Mouse (Mus musculus) embryonic facial prominence, embryonic 12.5 days (tissue): ENCODE measurements around the gene Olfr774. TPM values are rescaled to one million over a fixed set of nuclear protein-coding genes. Genes with fewer than 3 reads are reported as not detected.
"Not testable (repeated sequence)": the region's sequence is repeated elsewhere in the genome, so short reads cannot be mapped to it uniquely, and the experiment has no call there.

Source experiments
- ATAC-seq: fragments of 200-750 bp; cut with Nextera tagmentation; 2 replicates; pipeline ENCODE4 v1.8.0; 2017; ENCODE audit not compliant: insufficient number of reproducible peaks, insufficient read depth, low FRiP score, low TSS enrichment
- H3K27ac ChIP-seq: fragments of 300-500 bp; sonication (generic); 2 replicates; pipeline ENCODE4 v1.5.1; 2016; ENCODE audit warnings: mild to moderate bottlenecking
- H3K27me3 ChIP-seq: fragments of 300-500 bp; sonication (generic); 2 replicates; pipeline ENCODE4 v1.6.1; 2016; ENCODE audit warnings: mild to moderate bottlenecking, moderate library complexity
- H3K36me3 ChIP-seq: fragments of 300-500 bp; sonication (generic); 2 replicates; pipeline ENCODE4 v1.6.1; 2016; ENCODE audit warnings: mild to moderate bottlenecking
- H3K4me1 ChIP-seq: fragments of 300-500 bp; sonication (generic); 2 replicates; pipeline ENCODE4 v1.6.1; 2016
- H3K4me2 ChIP-seq: fragments of 300-500 bp; sonication (generic); replicated peaks from 2 replicates; pipeline ENCODE4 v1.6.1; 2016; ENCODE audit warnings: mild to moderate bottlenecking, moderate library complexity
- H3K4me3 ChIP-seq: fragments of 300-500 bp; sonication (generic); 2 replicates; pipeline ENCODE4 v1.5.1; 2016; ENCODE audit warnings: mild to moderate bottlenecking
- H3K9ac ChIP-seq: fragments of 300-500 bp; sonication (generic); 2 replicates; pipeline ENCODE4 v1.6.1; 2016; ENCODE audit warnings: mild to moderate bottlenecking, moderate library complexity
- H3K9me3 ChIP-seq: fragments of 300-500 bp; sonication (generic); 2 replicates; pipeline ENCODE4 v1.6.1; 2016; ENCODE audit warnings: mild to moderate bottlenecking, moderate library complexity
- WGBS: fragments of 180-500 bp; shearing (Covaris S2); methylation state at CpG from one replicate; pipeline ENCODE4 v1.1.7; 2016; 5-methylcytosine and 5-hydroxymethylcytosine counted together
- polyA plus RNA-seq: library from polyadenylated mRNA; unstranded; fragments of >200 nt; fragmentation: Nextera tagmentation; extraction: Ambion mirVana; gene quantifications from 2 replicates; pipeline ENCODE4 v1.2.1, GENCODE M21; 2016

Olfr774 gene
- not detected in 2 replicates for polyA plus RNA-seq

DNA sequence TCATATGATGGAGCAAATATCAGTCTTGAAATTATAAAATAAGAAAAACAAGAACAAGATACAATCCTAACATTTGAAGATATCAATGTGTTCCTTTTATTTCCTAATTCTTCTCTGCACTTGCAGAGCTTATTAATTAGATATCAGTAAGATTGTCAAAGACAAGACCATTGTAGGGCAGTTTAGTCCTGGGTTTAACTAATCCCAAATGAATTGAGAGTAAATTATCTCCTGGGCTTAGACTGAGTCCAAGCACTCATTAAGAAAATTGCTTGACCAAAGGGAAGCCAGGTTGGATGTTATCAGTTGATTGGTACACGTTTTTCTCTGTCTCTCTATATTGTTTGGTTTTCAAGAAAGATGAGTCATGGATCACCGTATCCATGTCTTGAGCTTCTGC, at the start of gene Olfr774:
TSS of gene Olfr774 (plus strand) at position 301 of the 400 bp plus-strand sequence.
- no peaks in the 10 kb centered on the region for H3K27me3 ChIP-seq
- H3K36me3 ChIP-seq: no peaks in the 10 kb centered on the region
- H3K4me1 ChIP-seq: no peaks in the 10 kb centered on the region
- 60% methylated on average over 2 of the region's 2 CpGs for WGBS
- no peak within 1 kb of the TSS for H3K4me3 ChIP-seq
- H3K9ac ChIP-seq: no peak within 1 kb of the TSS
- H3K9me3 ChIP-seq: no peaks in the 10 kb centered on the region
- ATAC-seq: no peak
- H3K4me2 ChIP-seq: no peak within 1 kb of the TSS
- no peak within 1 kb of the TSS for H3K27ac ChIP-seq

DNA sequence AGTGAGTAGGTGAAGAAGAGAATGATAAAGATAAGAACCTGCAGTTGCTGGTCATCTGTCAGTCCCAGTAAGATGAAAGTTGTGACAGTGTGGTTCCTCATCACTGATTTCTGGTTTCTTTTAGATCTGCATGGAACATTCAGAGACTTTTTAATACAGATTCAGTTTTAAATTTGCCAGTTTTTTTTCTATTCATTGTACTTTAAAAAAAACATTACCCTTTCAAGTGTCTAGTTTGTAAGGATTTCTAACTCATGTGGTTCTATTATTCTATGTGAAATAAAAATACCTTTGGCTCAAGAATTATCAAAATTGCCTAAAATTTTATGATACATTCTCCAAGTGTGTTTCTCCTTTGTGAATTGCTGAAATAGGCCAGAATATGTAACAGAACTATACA, 48.7 kb upstream of the Olfr774 start, which contains the start of gene Olfr773:
TSS of gene Olfr773 (minus strand) at position 101 of the 400 bp plus-strand sequence.
- ATAC-seq, H3K27me3 ChIP-seq, H3K4me2 ChIP-seq: not testable (repeated sequence)

DNA sequence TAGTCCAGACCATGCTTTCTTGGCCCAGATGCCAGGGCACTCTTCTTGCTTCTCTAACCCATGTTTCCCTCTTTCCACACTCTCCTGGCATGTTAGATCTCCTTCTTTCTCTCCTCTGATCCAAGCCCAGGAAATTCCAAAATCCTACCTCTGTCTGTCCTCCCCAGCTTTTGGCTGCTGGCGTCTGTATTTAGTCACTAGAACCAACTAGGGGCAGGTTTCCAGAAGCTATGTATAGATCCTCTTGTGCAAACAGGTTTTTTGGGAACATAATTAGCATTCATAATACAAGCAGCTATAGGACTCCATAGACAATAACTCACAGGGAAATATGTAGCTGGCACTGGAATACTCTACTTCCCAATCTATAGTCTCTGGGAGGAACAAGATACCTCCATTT, 5.3 kb upstream of the Olfr774 start:
- Histone ChIP-seq H3K4me2 (no peak overlapping the region), H3K27ac (no peak overlapping the region), H3K36me3 (no peaks in the 10 kb centered on the region), H3K4me3 (no peak overlapping the region), H3K9ac (no peak overlapping the region), H3K4me1 (no peaks in the 10 kb centered on the region), H3K9me3 (no peaks in the 10 kb centered on the region), H3K27me3 (no peaks in the 10 kb centered on the region)
- 78% methylated on average over 1 of the region's 1 CpGs for WGBS
- no peak for ATAC-seq

More for the DNA sequence above, 48.7 kb upstream of the Olfr774 start, which contains the start of gene Olfr773:
- H3K36me3 ChIP-seq, H3K4me1 ChIP-seq, H3K9ac ChIP-seq, H3K27ac ChIP-seq, H3K4me3 ChIP-seq, H3K9me3 ChIP-seq: not testable (repeated sequence)

DNA sequence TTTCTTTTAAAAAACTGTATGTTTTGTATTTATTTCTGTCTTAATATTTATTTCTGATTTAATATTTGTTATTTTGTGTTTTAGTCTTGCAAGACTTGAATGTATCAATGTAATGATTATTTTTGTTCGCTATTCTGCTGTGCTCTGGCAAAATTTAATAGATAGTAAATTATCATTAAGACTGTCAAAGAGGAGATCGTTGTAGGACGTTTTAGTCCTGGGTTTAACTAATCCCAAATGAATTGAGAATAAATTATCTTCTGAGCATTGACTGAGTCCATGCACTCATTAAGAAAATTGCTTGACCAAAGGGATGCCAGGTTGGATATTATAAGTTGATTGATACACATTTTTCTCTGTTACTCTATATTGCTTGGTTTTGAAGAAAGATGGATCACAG, 12.1 kb downstream of the Olfr774 start, which contains the start of gene Olfr775:
TSS of gene Olfr775 (plus strand) at position 301 of the 400 bp plus-strand sequence.
- Histone ChIP-seq H3K9ac (no peak within 1 kb of the TSS), H3K4me3 (no peak within 1 kb of the TSS), H3K4me2 (no peak within 1 kb of the TSS), H3K4me1 (no peaks in the 10 kb centered on the region), H3K27me3 (no peaks in the 10 kb centered on the region), H3K9me3 (no peaks in the 10 kb centered on the region), H3K27ac (no peak within 1 kb of the TSS), H3K36me3 (no peaks in the 10 kb centered on the region)
- no peak for ATAC-seq
- WGBS: 75% methylated on average over 3 of the region's 3 CpGs

DNA sequence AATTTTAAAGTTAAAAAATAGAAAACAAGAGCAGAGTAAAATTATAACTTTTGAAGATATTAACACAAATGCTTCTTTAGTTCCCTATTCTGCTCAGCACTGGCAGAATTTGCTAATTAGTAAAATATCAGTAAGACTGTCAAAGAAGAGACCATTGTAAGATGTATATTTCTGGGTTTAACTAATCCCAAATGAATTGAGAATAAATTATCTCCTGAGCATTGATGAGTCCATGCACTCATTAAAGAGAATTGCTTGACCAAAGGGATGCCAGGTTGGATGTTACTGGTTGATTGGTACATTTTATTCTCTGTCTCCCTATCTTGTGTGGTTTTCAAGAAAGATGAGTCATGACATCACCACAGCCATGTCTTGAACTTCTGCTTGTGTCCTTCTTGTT, 22.8 kb downstream of the Olfr774 start, which contains the start of gene Olfr776:
TSS of gene Olfr776 (plus strand) at position 301 of the 400 bp plus-strand sequence.
- Histone ChIP-seq H3K4me1 (no peaks in the 10 kb centered on the region), H3K27ac (no peak within 1 kb of the TSS), H3K36me3 (no peaks in the 10 kb centered on the region), H3K4me3 (no peak within 1 kb of the TSS), H3K9me3 (no peaks in the 10 kb centered on the region), H3K27me3 (no peaks in the 10 kb centered on the region), H3K4me2 (no peak within 1 kb of the TSS), H3K9ac (no peak within 1 kb of the TSS)
- no peak for ATAC-seq

DNA sequence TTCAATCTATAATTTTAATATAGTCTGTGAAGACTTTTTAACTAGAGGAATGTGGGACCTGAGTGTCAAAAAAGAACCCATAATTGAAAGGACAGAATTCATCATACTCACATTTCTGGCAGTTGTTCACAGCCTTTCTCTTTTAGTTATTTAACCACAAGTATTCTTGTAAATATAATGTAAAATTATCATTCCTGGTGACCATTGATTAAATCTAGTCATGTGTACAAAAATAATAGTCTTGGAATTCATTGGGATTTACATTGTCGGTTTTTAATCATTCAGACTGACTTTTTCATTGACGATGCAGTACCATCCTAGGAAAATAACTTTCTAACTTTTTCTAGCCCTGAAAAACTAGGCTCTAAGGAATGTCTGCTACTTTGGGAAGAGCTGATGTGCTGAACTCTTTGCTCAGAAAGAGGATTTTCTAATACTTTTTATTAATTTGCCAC, 35.1 kb downstream of the Olfr774 start, which contains the start of gene Olfr777:
TSS of gene Olfr777 (minus strand) at position 405 of the 455 bp plus-strand sequence.
- WGBS: 94% methylated on average over 2 of the region's 2 CpGs

More for the DNA sequence above, 35.1 kb downstream of the Olfr774 start, which contains the start of gene Olfr777:
- no peak for ATAC-seq
- Histone ChIP-seq H3K36me3 (no peaks in the 10 kb centered on the region), H3K4me3 (no peak within 1 kb of the TSS), H3K4me1 (no peaks in the 10 kb centered on the region), H3K27ac (no peak within 1 kb of the TSS), H3K27me3 (no peaks in the 10 kb centered on the region), H3K9me3 (no peaks in the 10 kb centered on the region), H3K9ac (no peak within 1 kb of the TSS), H3K4me2 (no peak within 1 kb of the TSS)

Other genes starting within 250 kb of the Olfr774 start
- not detected in 2 replicates for gene Olfr9, start 246.8 kb upstream of the Olfr774 start, polyA plus RNA-seq
- not detected in 2 replicates for gene Olfr763, start 225.4 kb upstream of the Olfr774 start, polyA plus RNA-seq
- not detected in 2 replicates for gene Olfr764-ps1, start 196.3 kb upstream of the Olfr774 start, polyA plus RNA-seq
- not detected in 2 replicates for gene Olfr765, start 186.2 kb upstream of the Olfr774 start, polyA plus RNA-seq
- not detected in 2 replicates for gene Olfr766-ps1, start 167.2 kb upstream of the Olfr774 start, polyA plus RNA-seq
- gene Olfr767, start 153.3 kb upstream of the Olfr774 start, polyA plus RNA-seq: not detected in 2 replicates
- gene Olfr768, start 136.8 kb upstream of the Olfr774 start, polyA plus RNA-seq: not detected in 2 replicates
- gene Olfr769, start 118.3 kb upstream of the Olfr774 start, polyA plus RNA-seq: not detected in 2 replicates
- not detected in 2 replicates for gene Olfr770, start 97.2 kb upstream of the Olfr774 start, polyA plus RNA-seq
- gene Olfr771, start 71.5 kb upstream of the Olfr774 start, polyA plus RNA-seq: not detected in 2 replicates
- gene Olfr772, start 58.3 kb upstream of the Olfr774 start, polyA plus RNA-seq: not detected in 2 replicates
- not detected in 2 replicates for gene Olfr773, start 48.8 kb upstream of the Olfr774 start, polyA plus RNA-seq
- not detected in 2 replicates for gene Olfr775, start 12.2 kb downstream of the Olfr774 start, polyA plus RNA-seq
- not detected in 2 replicates for gene Olfr776, start 22.9 kb downstream of the Olfr774 start, polyA plus RNA-seq
- not detected in 2 replicates for gene Olfr777, start 35.3 kb downstream of the Olfr774 start, polyA plus RNA-seq
- gene Olfr780, start 81.9 kb downstream of the Olfr774 start, polyA plus RNA-seq: not detected in 2 replicates
- not detected in 2 replicates for gene Olfr781, start 92.7 kb downstream of the Olfr774 start, polyA plus RNA-seq
- gene Olfr782, start 112.6 kb downstream of the Olfr774 start, polyA plus RNA-seq: not detected in 2 replicates
- gene Olfr784, start 147.9 kb downstream of the Olfr774 start, polyA plus RNA-seq: 0.06 TPM in 1 of 2 replicates, not detected in the other
- not detected in 2 replicates for gene Olfr785, start 169.2 kb downstream of the Olfr774 start, polyA plus RNA-seq
- gene Olfr786, start 191.1 kb downstream of the Olfr774 start, polyA plus RNA-seq: not detected in 2 replicates
- not detected in 2 replicates for gene Olfr787, start 225.7 kb downstream of the Olfr774 start, polyA plus RNA-seq
- gene Olfr788, start 234.8 kb downstream of the Olfr774 start, polyA plus RNA-seq: not detected in 2 replicates
- not detected in 2 replicates for gene Olfr789, start 248.5 kb downstream of the Olfr774 start, polyA plus RNA-seq